Mouse (Mus musculus) lung, postnatal 0 days (tissue): Measurements from ENCODE around the gene Avpi1.

Source experiments
- CTCF ChIP-seq: IDR thresholded peaks from 2 replicates; pipeline ENCODE4 v1.5.1; 2016; ENCODE audit warnings: antibody characterized with exemption, mild to moderate bottlenecking
- EP300 ChIP-seq: IDR thresholded peaks from 2 replicates; pipeline ENCODE4 v1.6.1; 2016; ENCODE audit warnings: antibody characterized with exemption, mild to moderate bottlenecking, control low read depth

DNA sequence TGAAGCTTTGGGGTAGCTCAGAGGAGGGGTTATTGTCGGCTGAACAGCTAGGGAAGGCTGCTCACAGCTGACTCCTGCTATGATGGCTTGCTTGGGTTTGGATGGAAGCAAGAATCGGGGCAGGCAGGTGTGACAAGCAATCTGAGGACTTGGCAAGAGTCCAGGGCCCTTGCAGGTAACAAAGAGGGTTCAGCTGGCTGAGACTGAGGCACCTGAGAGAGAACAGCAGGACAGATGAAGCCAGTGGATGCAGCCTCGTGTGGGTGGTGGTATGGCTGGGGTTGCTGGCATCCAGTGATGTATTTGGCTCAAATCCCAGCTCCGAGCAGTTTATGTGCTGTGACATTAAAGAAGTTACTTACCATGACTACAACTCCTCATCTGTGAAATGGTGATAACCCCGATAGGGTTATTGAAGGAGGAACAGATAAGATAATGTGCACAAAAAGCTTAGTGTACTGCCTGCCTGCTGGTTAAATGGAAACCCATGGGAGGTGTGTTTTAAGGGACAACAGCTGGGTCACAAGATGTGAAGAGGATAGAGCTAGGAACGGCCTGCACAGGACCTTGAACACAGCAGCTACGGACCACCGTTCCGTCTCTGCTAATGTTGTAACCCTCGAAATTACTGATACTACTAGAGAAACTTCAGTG lies 40.6 kb upstream of the Avpi1 start:
- TF ChIP-seq CTCF (no peak), EP300 (no peak)
